Mouse (Mus musculus) midbrain, embryonic 15.5 days (tissue): ENCODE measurements around the gene Osm. TPM values are rescaled to one million over a fixed set of nuclear protein-coding genes. Genes with fewer than 3 reads are reported as not detected.

Experiments used
- ATAC-seq: fragments of 200-750 bp; cut with Nextera tagmentation; replicated peaks from 2 replicates; pipeline ENCODE4 v1.8.0; 2017; ENCODE audit warnings: moderate TSS enrichment
- H3K27ac ChIP-seq: fragments of 300-500 bp; sonication (generic); 2 replicates; pipeline ENCODE4 v1.5.1; 2015; ENCODE audit warnings: mild to moderate bottlenecking, inconsistent platforms
- H3K27me3 ChIP-seq: fragments of 300-500 bp; sonication (generic); replicated peaks from 2 replicates; pipeline ENCODE4 v1.6.1; 2015; ENCODE audit warnings: inconsistent platforms
- H3K36me3 ChIP-seq: fragments of 300-500 bp; sonication (generic); replicated peaks from 2 replicates; pipeline ENCODE4 v1.6.1; 2015; ENCODE audit warnings: inconsistent platforms
- H3K4me1 ChIP-seq: fragments of 300-500 bp; sonication (generic); 2 replicates; pipeline ENCODE4 v1.6.1; 2015; ENCODE audit warnings: inconsistent platforms
- H3K4me2 ChIP-seq: fragments of 300-500 bp; sonication (generic); 2 replicates; pipeline ENCODE4 v1.6.1; 2015; ENCODE audit warnings: inconsistent platforms, mild to moderate bottlenecking, moderate library complexity
- H3K4me3 ChIP-seq: fragments of 300-500 bp; sonication (generic); 2 replicates; pipeline ENCODE4 v1.5.1; 2015; ENCODE audit warnings: mild to moderate bottlenecking, inconsistent platforms
- H3K9ac ChIP-seq: fragments of 300-500 bp; sonication (generic); 2 replicates; pipeline ENCODE4 v1.6.1; 2015; ENCODE audit warnings: mild to moderate bottlenecking, inconsistent platforms
- H3K9me3 ChIP-seq: fragments of 300-500 bp; sonication (generic); 2 replicates; pipeline ENCODE4 v1.6.1; 2016; ENCODE audit warnings: inconsistent platforms
- WGBS: fragments of 180-500 bp; shearing (Covaris S2); methylation state at CpG from one replicate; pipeline ENCODE4 v1.1.7; 2015; ENCODE audit warnings: mixed read lengths; 5-methylcytosine and 5-hydroxymethylcytosine counted together
- polyA plus RNA-seq: library from polyadenylated mRNA; unstranded; fragments of >200 nt; fragmentation: Nextera tagmentation; extraction: Ambion mirVana; gene quantifications from 2 replicates; pipeline ENCODE4 v1.2.1, GENCODE M21; 2015

The Osm gene
- polyA plus RNA-seq, 1 experiment from 2014 or later: 0.21 TPM

DNA sequence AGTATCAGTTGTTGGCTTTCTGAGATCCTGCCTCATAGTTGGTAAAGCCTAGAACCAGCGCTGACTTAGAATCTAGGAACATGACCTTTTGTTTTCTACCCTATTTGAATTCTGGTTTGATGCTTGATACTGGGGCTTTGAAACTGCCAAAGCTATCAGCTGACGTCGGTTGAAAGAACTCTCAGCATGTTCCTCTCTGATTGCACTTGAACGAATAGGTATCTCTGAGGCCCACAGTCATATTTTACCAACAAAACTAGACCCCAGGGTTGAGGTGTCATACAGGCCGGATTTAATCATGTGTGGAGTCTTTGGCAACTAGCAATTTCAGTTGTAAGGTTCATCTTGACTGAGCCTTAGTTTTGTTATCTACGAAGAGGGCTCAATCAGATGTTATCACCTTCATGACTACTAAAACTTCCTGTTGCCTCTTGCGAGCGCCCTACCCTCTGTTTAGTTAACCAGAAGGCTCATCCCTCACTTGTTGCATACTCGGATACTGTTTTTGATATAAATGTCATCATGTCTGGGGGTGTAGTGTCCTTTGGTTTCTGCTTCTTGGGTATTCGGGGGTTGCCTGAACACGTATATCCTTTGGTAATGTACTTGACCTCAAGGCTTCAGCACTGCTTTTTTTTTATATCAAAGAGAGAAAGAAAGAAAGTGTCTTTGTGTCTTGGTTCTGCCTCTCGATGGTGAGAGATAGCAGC lies 33.1 kb upstream of the Osm start:
- no peaks in the 10 kb centered on the region for H3K27me3 ChIP-seq
- no peak overlapping the region for H3K4me2 ChIP-seq
- H3K4me3 ChIP-seq: no peak overlapping the region
- H3K27ac ChIP-seq: no peak overlapping the region
- no peaks in the 10 kb centered on the region for H3K9me3 ChIP-seq
- WGBS: 87% methylated on average over 12 of the region's 12 CpGs
- no peaks in the 10 kb centered on the region for H3K4me1 ChIP-seq
- H3K9ac ChIP-seq: no peak overlapping the region
- ATAC-seq: no peak
- H3K36me3 ChIP-seq: no peaks in the 10 kb centered on the region

- no peak overlapping the region for H3K9ac ChIP-seq
- no peak overlapping the region for H3K4me3 ChIP-seq
- H3K4me1 ChIP-seq: no peaks in the 10 kb centered on the region
- H3K9me3 ChIP-seq: no peaks in the 10 kb centered on the region
- no peaks in the 10 kb centered on the region for H3K36me3 ChIP-seq
- H3K27ac ChIP-seq: no peak overlapping the region
- WGBS: 58% methylated on average over 2 of the region's 2 CpGs
- H3K27me3 ChIP-seq: no peaks in the 10 kb centered on the region
- no peak for ATAC-seq
- no peak overlapping the region for H3K4me2 ChIP-seq
Measured at GRCm38 (mm10) chr11:4203705-4204074, 32.5 kb upstream of the Osm start.

DNA sequence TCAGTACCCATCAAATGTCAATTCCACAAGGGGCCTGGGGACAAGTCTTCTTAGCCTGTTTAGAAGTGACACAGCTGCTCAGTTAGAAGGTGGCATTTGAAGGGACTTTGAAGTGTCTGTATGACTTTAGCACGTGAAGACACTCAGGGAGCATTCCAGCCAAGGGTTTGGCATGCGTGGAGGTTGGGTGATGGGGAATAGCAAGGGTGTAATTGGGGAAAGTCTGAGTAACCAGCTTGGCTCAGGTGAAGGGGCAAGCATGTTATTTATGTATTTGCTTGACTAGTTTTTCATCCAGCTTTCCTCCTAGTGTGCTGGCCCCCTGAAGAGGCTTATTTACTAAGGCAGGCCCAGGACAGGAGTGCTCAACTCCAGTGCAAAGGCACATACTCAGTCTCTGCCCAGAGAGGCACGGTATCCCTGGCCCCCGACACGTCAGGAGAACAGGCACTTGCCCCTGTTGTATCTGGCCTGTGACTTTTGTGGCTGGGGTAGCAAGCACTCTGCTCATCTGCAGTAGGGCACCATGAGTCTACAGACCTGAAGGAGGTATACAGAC lies 31.0 kb upstream of the Osm start:
- Histone ChIP-seq H3K4me1 (no peaks in the 10 kb centered on the region), H3K9me3 (no peaks in the 10 kb centered on the region), H3K4me2 (no peak overlapping the region), H3K9ac (no peak overlapping the region), H3K27me3 (no peaks in the 10 kb centered on the region), H3K4me3 (no peak overlapping the region), H3K27ac (no peak overlapping the region), H3K36me3 (peaks cover 3% of the 10 kb centered on the region; the same call in 1 of the 2 replicates)
- WGBS: 89% methylated on average over 5 of the region's 5 CpGs
- ATAC-seq: no peak

- H3K4me2 ChIP-seq: no peak overlapping the region
- H3K27me3 ChIP-seq: no peaks in the 10 kb centered on the region
- no peak overlapping the region for H3K27ac ChIP-seq
- H3K4me3 ChIP-seq: no peak overlapping the region
- ATAC-seq: no peak
- H3K9ac ChIP-seq: no peak overlapping the region
- no peaks in the 10 kb centered on the region for H3K9me3 ChIP-seq
- H3K36me3 ChIP-seq: peaks cover 5% of the 10 kb centered on the region; the same call in 1 of the 2 replicates
- no peaks in the 10 kb centered on the region for H3K4me1 ChIP-seq
- WGBS: 96% methylated on average over 7 of the region's 7 CpGs
Measured at GRCm38 (mm10) chr11:4205951-4206350, 30.3 kb upstream of the Osm start.

GRCm38 (mm10) chr11:4206563-4206962 lies 29.7 kb upstream of the Osm start:
- Histone ChIP-seq H3K9ac (no peak overlapping the region), H3K4me2 (no peak overlapping the region), H3K9me3 (no peaks in the 10 kb centered on the region), H3K27me3 (no peaks in the 10 kb centered on the region), H3K4me3 (no peak overlapping the region), H3K36me3 (peaks cover 5% of the 10 kb centered on the region; the same call in 1 of the 2 replicates), H3K27ac (no peak overlapping the region), H3K4me1 (no peaks in the 10 kb centered on the region)
- no peak for ATAC-seq
- WGBS: 81% methylated on average over 6 of the region's 6 CpGs

- 96% methylated on average over 9 of the region's 9 CpGs for whole genome bisulfite sequencing
- Histone ChIP-seq H3K27ac (no peak overlapping the region), H3K4me1 (no peaks in the 10 kb centered on the region), H3K27me3 (no peaks in the 10 kb centered on the region), H3K4me2 (no peak overlapping the region), H3K4me3 (no peak overlapping the region), H3K9me3 (no peaks in the 10 kb centered on the region), H3K9ac (no peak overlapping the region), H3K36me3 (peaks cover 7% of the 10 kb centered on the region; the same call in 1 of the 2 replicates)
- ATAC-seq: no peak
Measured at GRCm38 (mm10) chr11:4207655-4208054, 28.6 kb upstream of the Osm start.

DNA sequence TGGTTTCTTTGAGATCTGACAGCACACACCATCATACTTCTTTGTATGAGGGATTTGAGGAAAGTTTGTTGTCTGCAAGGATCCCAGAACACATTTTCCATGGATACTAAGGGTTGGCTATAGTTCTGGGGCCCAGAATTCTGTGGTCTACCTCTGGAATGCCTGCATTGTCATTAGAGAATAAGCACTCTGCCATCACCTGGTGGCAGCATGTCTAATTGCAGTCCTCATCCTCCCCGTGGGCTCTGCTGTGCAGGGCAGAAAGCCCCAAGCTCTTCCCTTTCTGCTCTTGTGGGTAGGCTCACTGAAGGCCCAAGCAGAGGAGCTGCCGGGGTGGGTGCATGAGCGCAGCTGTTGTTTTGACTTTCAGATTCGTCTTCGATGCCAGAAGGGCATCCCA lies 26.7 kb upstream of the Osm start:
- Histone ChIP-seq H3K27me3 (no peaks in the 10 kb centered on the region), H3K9me3 (no peaks in the 10 kb centered on the region), H3K36me3 (peaks cover 16% of the 10 kb centered on the region; the same call in 1 of the 2 replicates), H3K9ac (no peak overlapping the region), H3K4me1 (no peaks in the 10 kb centered on the region), H3K4me3 (no peak overlapping the region), H3K4me2 (no peak overlapping the region), H3K27ac (no peak overlapping the region)
- 80% methylated on average over 5 of the region's 5 CpGs for WGBS
- ATAC-seq: no peak

GRCm38 (mm10) chr11:4210786-4211185 lies 25.4 kb upstream of the Osm start:
- WGBS: 83% methylated on average over 1 of the region's 1 CpGs
- no peak overlapping the region for H3K9ac ChIP-seq
- no peaks in the 10 kb centered on the region for H3K4me1 ChIP-seq
- H3K4me2 ChIP-seq: no peak overlapping the region
- no peaks in the 10 kb centered on the region for H3K27me3 ChIP-seq
- H3K36me3 ChIP-seq: peaks cover 16% of the 10 kb centered on the region; the same call in 1 of the 2 replicates
- no peak for ATAC-seq
- no peaks in the 10 kb centered on the region for H3K9me3 ChIP-seq
- H3K27ac ChIP-seq: no peak overlapping the region
- no peak overlapping the region for H3K4me3 ChIP-seq

DNA sequence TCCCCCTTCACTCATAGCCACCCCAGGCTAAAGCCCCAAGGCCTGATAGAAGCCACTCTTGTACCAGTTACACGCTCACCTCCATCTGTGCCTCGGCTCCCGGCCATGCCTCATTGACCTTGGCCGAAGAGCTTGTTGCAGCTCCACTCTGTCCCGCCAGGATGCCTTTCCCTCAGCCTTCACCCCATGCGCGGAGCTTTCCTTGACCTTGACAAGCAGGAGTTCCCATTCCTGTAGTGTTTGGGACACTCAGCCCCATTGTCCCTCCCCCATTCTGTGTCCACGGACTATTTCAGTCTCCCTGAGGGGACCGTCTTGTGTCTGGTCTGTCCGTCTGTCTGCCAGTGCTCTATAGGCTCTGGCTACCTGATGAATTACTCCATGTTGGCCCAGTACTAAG lies 23.1 kb upstream of the Osm start:
- no peak for ATAC-seq
- H3K9me3 ChIP-seq: no peaks in the 10 kb centered on the region

DNA sequence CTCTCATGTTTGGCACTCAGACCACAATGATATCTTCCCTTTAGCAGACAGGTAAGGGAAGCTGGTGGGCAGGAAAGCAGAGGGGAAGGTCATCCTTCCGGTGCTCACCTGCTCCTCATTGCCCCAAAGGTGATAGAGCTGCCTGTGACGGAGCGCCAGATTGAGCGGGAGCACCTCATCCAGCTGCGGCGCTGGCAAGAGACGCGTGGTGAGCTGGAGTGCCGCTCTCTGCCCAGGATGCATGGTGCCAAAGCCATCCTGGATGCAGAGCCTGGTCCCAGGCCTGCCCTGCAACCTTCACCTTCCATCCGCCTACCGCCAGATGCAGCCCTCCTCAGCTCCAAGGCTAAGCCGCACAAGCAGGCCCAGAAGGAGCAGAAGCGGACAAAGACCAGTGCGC lies 21.6 kb upstream of the Osm start:
- H3K9me3 ChIP-seq: no peaks in the 10 kb centered on the region
- no peak for ATAC-seq
- no peak overlapping the region for H3K27ac ChIP-seq
- WGBS: 95% methylated on average over 14 of the region's 14 CpGs
- no peak overlapping the region for H3K4me3 ChIP-seq
- peaks cover 23% of the 10 kb centered on the region for H3K27me3 ChIP-seq
- H3K9ac ChIP-seq: no peak overlapping the region
- H3K4me2 ChIP-seq: no peak overlapping the region
- peaks cover 10% of the 10 kb centered on the region for H3K4me1 ChIP-seq
- peaks cover 16% of the 10 kb centered on the region; the same call in 1 of the 2 replicates for H3K36me3 ChIP-seq

More for the DNA sequence above, 23.1 kb upstream of the Osm start:
- H3K36me3 ChIP-seq: peaks cover 16% of the 10 kb centered on the region; the same call in 1 of the 2 replicates
- WGBS: 92% methylated on average over 10 of the region's 10 CpGs
- H3K9ac ChIP-seq: no peak overlapping the region
- no peak overlapping the region for H3K4me3 ChIP-seq
- no peak overlapping the region for H3K4me2 ChIP-seq
- peaks cover 4% of the 10 kb centered on the region for H3K4me1 ChIP-seq
- peaks cover 10% of the 10 kb centered on the region for H3K27me3 ChIP-seq
- H3K27ac ChIP-seq: no peak overlapping the region

DNA sequence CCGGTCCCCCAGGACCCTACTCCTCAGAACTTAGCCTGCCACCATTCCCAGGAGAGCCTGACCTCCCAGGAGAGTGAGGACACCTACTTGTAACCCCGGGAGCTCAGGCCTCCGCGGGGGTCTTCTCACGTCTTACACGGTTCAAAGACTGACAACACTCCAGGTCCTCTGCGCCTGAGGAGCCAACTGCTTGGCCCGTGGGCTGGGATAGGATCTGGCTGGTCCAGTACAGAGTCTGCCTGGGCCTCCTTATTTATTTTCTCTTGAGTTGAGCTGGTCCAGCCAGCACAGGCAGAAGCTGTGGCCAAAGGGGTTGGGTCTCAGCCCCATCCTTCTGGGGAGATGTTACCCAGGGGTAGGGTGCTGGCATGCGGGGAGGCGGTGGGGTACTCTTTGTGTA lies 21.2 kb upstream of the Osm start:
- no peak for ATAC-seq
- H3K4me3 ChIP-seq: no peak overlapping the region
- 84% methylated on average over 10 of the region's 10 CpGs for WGBS
- peaks cover 26% of the 10 kb centered on the region for H3K27me3 ChIP-seq
- H3K36me3 ChIP-seq: peaks cover 14% of the 10 kb centered on the region; the same call in 1 of the 2 replicates
- H3K4me2 ChIP-seq: no peak overlapping the region
- H3K4me1 ChIP-seq: peaks cover 10% of the 10 kb centered on the region
- no peak overlapping the region for H3K27ac ChIP-seq
- H3K9ac ChIP-seq: no peak overlapping the region
- no peaks in the 10 kb centered on the region for H3K9me3 ChIP-seq

DNA sequence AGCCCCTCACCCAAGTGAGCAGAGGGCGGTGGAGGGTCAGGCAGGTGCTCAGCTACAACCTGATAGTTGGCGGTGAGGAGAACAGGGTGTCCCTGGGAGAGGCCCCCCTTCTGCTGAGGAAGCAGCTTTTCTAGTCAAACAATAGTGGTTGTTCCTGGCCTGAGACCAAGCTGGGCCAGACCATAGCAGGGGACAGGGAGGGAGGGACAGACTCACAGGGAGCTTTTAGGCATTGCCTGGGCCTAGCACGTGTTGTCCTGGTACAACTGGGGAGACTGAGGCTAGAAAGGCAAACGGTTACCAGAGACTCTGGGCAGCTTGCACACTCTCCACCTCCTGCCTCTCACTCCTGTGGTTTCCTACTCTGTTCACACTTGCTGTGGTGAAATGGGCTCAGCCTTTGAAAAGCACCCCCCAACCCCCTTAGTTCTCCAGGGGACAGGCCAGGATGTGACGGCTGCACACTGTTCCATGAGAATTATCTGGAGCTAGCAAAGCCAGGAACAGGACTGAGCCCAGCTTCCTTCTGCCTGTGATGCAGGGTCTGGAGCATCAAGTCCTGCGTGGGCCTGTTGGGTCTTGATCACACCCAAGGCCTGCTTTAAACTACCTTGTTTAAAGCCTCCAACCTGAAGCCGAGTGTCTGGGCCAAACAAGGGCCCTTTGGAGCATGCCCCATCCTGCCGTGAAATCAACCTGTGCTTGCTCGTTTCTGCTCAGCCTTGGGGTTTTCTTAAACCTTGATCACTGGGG lies 19.8 kb upstream of the Osm start:
- peaks cover 26% of the 10 kb centered on the region for H3K27me3 ChIP-seq
- no peak overlapping the region for H3K4me2 ChIP-seq
- H3K36me3 ChIP-seq: peaks cover 11% of the 10 kb centered on the region; the same call in 1 of the 2 replicates
- peaks cover 10% of the 10 kb centered on the region for H3K4me1 ChIP-seq
- no peak overlapping the region for H3K9ac ChIP-seq
- H3K27ac ChIP-seq: no peak overlapping the region
- H3K9me3 ChIP-seq: no peaks in the 10 kb centered on the region
- no peak overlapping the region for H3K4me3 ChIP-seq
- ATAC-seq: no peak
- 81% methylated on average over 9 of the region's 9 CpGs for WGBS
